14 mouse cellular contexts compared by ENCODE assay signal in the genomic region with DNA sequence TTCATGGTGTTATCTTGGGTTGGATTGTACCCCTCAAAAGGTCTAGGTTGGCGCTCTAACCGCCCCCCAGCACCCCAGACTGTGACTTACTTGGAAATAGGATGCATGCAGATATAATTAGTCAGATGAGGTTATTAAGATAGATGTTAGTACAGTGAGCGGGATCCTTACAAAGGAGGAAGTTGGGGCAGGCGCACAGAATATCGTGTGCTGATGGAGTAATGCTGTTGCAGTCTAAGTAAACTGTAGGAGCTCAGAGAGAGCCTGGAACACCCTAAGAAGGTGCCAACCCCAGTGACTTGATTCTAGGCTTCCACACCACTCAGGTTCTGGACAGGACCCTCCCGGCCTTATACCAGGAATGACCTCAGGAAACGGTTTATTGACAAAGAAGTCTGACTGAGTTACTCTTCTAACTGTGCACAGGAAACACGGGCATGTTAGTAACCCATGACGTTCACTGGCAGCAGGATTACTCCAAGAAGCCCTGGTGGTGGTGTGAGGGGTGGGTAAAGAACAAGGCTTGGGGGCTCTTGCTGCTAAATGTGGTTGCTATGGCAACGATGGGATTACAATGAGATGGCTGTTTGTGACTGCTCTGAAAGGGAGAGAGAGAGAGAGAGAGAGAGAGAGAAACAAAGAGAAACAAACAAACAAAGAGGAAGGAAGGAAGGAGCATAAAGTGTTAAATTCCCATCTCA. TPM values are rescaled to one million over a fixed set of nuclear protein-coding genes. Genes with fewer than 3 reads are reported as not detected.
DNase-seq lines count a peak whose midpoint lies in the region; ATAC-seq and TF ChIP-seq lines count a peak whose summit lies in the region.
"Had no signal": no experiment of that assay in that cellular context is flagged by ENCODE, and none has a peak within 500 bp of the region (broad histone marks: within the 10 kb centered on the region; RNA-seq: fewer than 3 reads in every experiment).

No protein-coding gene starts in this region.

- WGBS in forebrain, embryonic 14.5 days: 52% methylated on average over 10 of the region's 10 CpGs
- 51% methylated on average over 10 of the region's 10 CpGs for WGBS in forebrain, embryonic 16.5 days
- WGBS in midbrain, embryonic 13.5 days: 48% methylated on average over 10 of the region's 10 CpGs
- WGBS in lung, adult 2 months: 41% methylated on average over 10 of the region's 10 CpGs

- no peak for TF ChIP-seq POLR2A in lung, adult 2 months (IDR thresholded peaks at IDR 0.05; ENCODE audit: borderline replicate concordance, extremely low read depth, low read depth, low read length)

- H3K9ac ChIP-seq in forebrain, embryonic 14.5 days (ENCODE audit: low read length): no peak overlapping the region
- no peak overlapping the region for H3K9ac ChIP-seq in forebrain, embryonic 16.5 days (replicated peaks; ENCODE audit: low read depth, low read length)
- no peak overlapping the region for H3K9ac ChIP-seq in midbrain, embryonic 13.5 days (replicated peaks)
- H3K9ac ChIP-seq: hindbrain, embryonic 15.5 days; kidney, embryonic 15.5 days had no signal

- no peak overlapping the region for H3K27ac ChIP-seq in forebrain, embryonic 14.5 days (ENCODE audit: low read depth, low read length)
- H3K27ac ChIP-seq in forebrain, embryonic 16.5 days (ENCODE audit: low read length): no peak overlapping the region
- peak overlapping the region; percentile 60 for H3K27ac ChIP-seq in midbrain, embryonic 13.5 days
- H3K27ac ChIP-seq: hindbrain, embryonic 15.5 days; kidney, embryonic 15.5 days; limb, embryonic 10.5 days had no signal

- H3K4me1 ChIP-seq in forebrain, embryonic 14.5 days (ENCODE audit: control insufficient read depth, insufficient read depth, low read length): peaks cover 7% of the 10 kb centered on the region; the same call in 1 of the 2 replicates
- peaks cover 14% of the 10 kb centered on the region for H3K4me1 ChIP-seq in forebrain, embryonic 16.5 days (replicated peaks; ENCODE audit: control insufficient read depth, insufficient read depth, low read length)
- H3K4me1 ChIP-seq in midbrain, embryonic 13.5 days (replicated peaks): peaks cover 22% of the 10 kb centered on the region
- no peaks in the 10 kb centered on the region; the same call in 1 of the 2 replicates for H3K4me1 ChIP-seq in lung, adult 2 months (ENCODE audit: control insufficient read depth, insufficient read depth, low read length)

- no peak overlapping the region for H3K4me2 ChIP-seq in forebrain, embryonic 14.5 days (ENCODE audit: low read length)
- no peak overlapping the region for H3K4me2 ChIP-seq in forebrain, embryonic 16.5 days (ENCODE audit: low read length)
- H3K4me2 ChIP-seq in midbrain, embryonic 13.5 days (replicated peaks): no peak overlapping the region
- H3K4me2 ChIP-seq: hindbrain, embryonic 15.5 days; kidney, embryonic 15.5 days had no signal

- H3K9me3 ChIP-seq in forebrain, embryonic 14.5 days (replicated peaks; ENCODE audit: control insufficient read depth, low read length): no peaks in the 10 kb centered on the region
- H3K9me3 ChIP-seq in forebrain, embryonic 16.5 days (ENCODE audit: control insufficient read depth, low read length): no peaks in the 10 kb centered on the region
- no peaks in the 10 kb centered on the region for H3K9me3 ChIP-seq in midbrain, embryonic 13.5 days
- H3K9me3 ChIP-seq: hindbrain, embryonic 15.5 days; kidney, embryonic 15.5 days; limb, embryonic 10.5 days had no signal

- no peak for TF ChIP-seq CTCF in lung, adult 2 months (IDR thresholded peaks at IDR 0.05; ENCODE audit: insufficient read depth, low read length)

- no peaks in the 10 kb centered on the region for H3K27me3 ChIP-seq in forebrain, embryonic 14.5 days (replicated peaks; ENCODE audit: control insufficient read depth, insufficient read depth, low read length)
- H3K27me3 ChIP-seq in forebrain, embryonic 16.5 days (replicated peaks; ENCODE audit: control insufficient read depth, insufficient read depth, low read length): no peaks in the 10 kb centered on the region
- peaks cover 8% of the 10 kb centered on the region; the same call in 1 of the 2 replicates for H3K27me3 ChIP-seq in midbrain, embryonic 13.5 days

- ATAC-seq in forebrain, embryonic 14.5 days: no peak
- ATAC-seq in forebrain, embryonic 16.5 days: no peak
- peak; percentile 54 for ATAC-seq in granulocyte monocyte progenitor cell, adult 5-6 weeks (replicated peaks; ENCODE audit: poor library complexity, severe bottlenecking)
- ATAC-seq in midbrain, embryonic 13.5 days: no peak
- ATAC-seq: lung, postnatal 0 days had no signal

- DNase-seq in forebrain, embryonic 14.5 days (ENCODE audit: low spot score): peak; percentile 48
- DNase-seq in R1 (ENCODE audit: low read depth, low spot score): peak; percentile 61
- DNase-seq in spleen, postnatal 36 days (ENCODE audit: low spot score in 2 of 2): no peak
- no peak for DNase-seq in lung, adult 2 months
- DNase-seq in heart, adult 9 months (ENCODE audit: low spot score in 2 of 2): no peak
- DNase-seq: spleen, adult 18-20 months; thymus, adult 18-20 months had no signal

- no peak overlapping the region for H3K4me3 ChIP-seq in forebrain, embryonic 14.5 days (ENCODE audit: low read depth, low read length)
- H3K4me3 ChIP-seq in forebrain, embryonic 16.5 days (replicated peaks; ENCODE audit: low read length): no peak overlapping the region
- H3K4me3 ChIP-seq in midbrain, embryonic 13.5 days (replicated peaks): no peak overlapping the region
- H3K4me3 ChIP-seq in lung, adult 2 months (replicated peaks; ENCODE audit: extremely low read depth, low read depth, low read length): no peak overlapping the region
- H3K4me3 ChIP-seq: hindbrain, embryonic 15.5 days; kidney, embryonic 15.5 days; limb, embryonic 10.5 days had no signal

- no peaks in the 10 kb centered on the region for H3K36me3 ChIP-seq in forebrain, embryonic 14.5 days (ENCODE audit: control insufficient read depth, insufficient read depth, low read length)
- H3K36me3 ChIP-seq in forebrain, embryonic 16.5 days (ENCODE audit: control insufficient read depth, insufficient read depth): no peaks in the 10 kb centered on the region
- no peaks in the 10 kb centered on the region for H3K36me3 ChIP-seq in midbrain, embryonic 13.5 days
- H3K36me3 ChIP-seq: hindbrain, embryonic 15.5 days; kidney, embryonic 15.5 days; limb, embryonic 10.5 days had no signal

RNA-seq across cellular contexts. Expression of a gene that starts 3.7 kb away (rescaled TPM):
- 4.7 and 7.3 TPM in 2 replicates for polyA plus RNA-seq in forebrain, embryonic 14.5 days (2014; fragmentation: Nextera tagmentation; extraction: Ambion mirVana)
- polyA plus RNA-seq in forebrain, embryonic 16.5 days (2015; fragmentation: Nextera tagmentation; extraction: Ambion mirVana): 10.6 and 13.0 TPM in 2 replicates
- total RNA-seq in granulocyte monocyte progenitor cell, adult 5-6 weeks (2014; fragmentation: Nextera tagmentation): 14.2 and 44.5 TPM in 2 replicates
- 9.7 and 13.8 TPM in 2 replicates for total RNA-seq in granulocyte monocyte progenitor cell, adult 5-6 weeks (2017)
- 7.2 and 7.8 TPM in 2 replicates for polyA plus RNA-seq in midbrain, embryonic 13.5 days (2015; fragmentation: Nextera tagmentation; extraction: Ambion mirVana)
- polyA plus RNA-seq in lung, adult 2 months (2012; rRNA removed): 27.2 and 30.9 TPM in 2 replicates

RNA-seq across cellular contexts. Expression of a gene that starts 52.5 kb away (rescaled TPM):
- polyA plus RNA-seq in forebrain, embryonic 14.5 days (2014; fragmentation: Nextera tagmentation; extraction: Ambion mirVana): 19.7 and 19.8 TPM in 2 replicates
- 11.9 and 13.7 TPM in 2 replicates for polyA plus RNA-seq in forebrain, embryonic 16.5 days (2015; fragmentation: Nextera tagmentation; extraction: Ambion mirVana)
- 16.3 and 28.7 TPM in 2 replicates for total RNA-seq in granulocyte monocyte progenitor cell, adult 5-6 weeks (2014; fragmentation: Nextera tagmentation)
- total RNA-seq in granulocyte monocyte progenitor cell, adult 5-6 weeks (2017): 25.9 and 28.3 TPM in 2 replicates
- polyA plus RNA-seq in midbrain, embryonic 13.5 days (2015; fragmentation: Nextera tagmentation; extraction: Ambion mirVana): 13.4 and 16.4 TPM in 2 replicates
- 17.8 and 20.4 TPM in 2 replicates for polyA plus RNA-seq in lung, adult 2 months (2012; rRNA removed)

Comparison
In these comparisons a context has a peak if more than half of its experiments do, and no peak if none do; other contexts are left out.
1. DNase-seq: peak in forebrain, embryonic 14.5 days (single experiment) and R1 (single experiment); none in spleen, postnatal 36 days (0 of 2), lung, adult 2 months (single experiment) and heart, adult 9 months (0 of 2).